In genomic region chr19:37559286-37560079, GRCm38 (mm10) we compare ENCODE assay signal across 7 mouse cellular contexts. TPM values are rescaled to one million over a fixed set of nuclear protein-coding genes. Genes with fewer than 3 reads are reported as not detected.
A peak's percentile ranks its signal among the peaks of the same experiment; 100 is the strongest.
DNase-seq lines count a peak whose midpoint lies in the region; ATAC-seq and TF ChIP-seq lines count a peak whose summit lies in the region.

No protein-coding gene starts in this region.

- no peak for TF ChIP-seq POLR2A in thymus, adult 2 months (IDR thresholded peaks at IDR 0.05; ENCODE audit: control insufficient read depth, extremely low read depth, insufficient read depth, low read length, poor library complexity)

- peak; percentile 64 to 70 for DNase-seq in B cell, adult 2 months
- peak; percentile 59 to 67 for DNase-seq in kidney, adult 8-10 months
- peak; percentile 70 for DNase-seq in thymus, adult 2 months
- DNase-seq in adrenal gland, postnatal 4 days (ENCODE audit: low spot score in 2 of 2), result no peak

- H3K27me3 ChIP-seq in E14TG2a.4 (ENCODE audit: insufficient read depth, low read length), result peaks cover 9% of the 10 kb centered on the region
- H3K27me3 ChIP-seq in megakaryocyte, embryonic 14.5 days (replicated peaks), result no peaks in the 10 kb centered on the region
- H3K27me3 ChIP-seq in thymus, adult 2 months (ENCODE audit: control insufficient read depth, insufficient read depth, low read length), result no peaks in the 10 kb centered on the region

- 18% methylated on average over 9 of the region's 9 CpGs for WGBS in thymus, adult 2 months

- H3K27ac ChIP-seq in thymus, adult 2 months (ENCODE audit: control insufficient read depth, insufficient read depth, low read length), result peak overlapping the region; percentile 75

- no peaks in the 10 kb centered on the region for H3K9me3 ChIP-seq in E14TG2a.4 (ENCODE audit: low read length)
- H3K9me3 ChIP-seq in megakaryocyte, embryonic 14.5 days, result no peaks in the 10 kb centered on the region

- H3K4me3 ChIP-seq in E14TG2a.4 (replicated peaks; ENCODE audit: low read length), result peak overlapping the region; percentile 11; the same call in 1 of the 2 replicates
- H3K4me3 ChIP-seq in megakaryocyte, embryonic 14.5 days (replicated peaks), result peak overlapping the region; percentile 90
- peak overlapping the region; percentile 31 for H3K4me3 ChIP-seq in thymus, adult 2 months (ENCODE audit: control insufficient read depth, insufficient read depth, low read length)

- 0 out of 2 replicates have a peak, but pooled peaks have one; percentile 41 for ATAC-seq in erythroblast, adult 5-6 weeks (replicated peaks; ENCODE audit: low FRiP score, poor library complexity, severe bottlenecking)

- TF ChIP-seq CTCF in E14TG2a.4 (conservative IDR thresholded peaks at IDR 0.05; ENCODE audit: low read length), result no peak; the same call in 1 of the 2 replicates
- no peak for TF ChIP-seq CTCF in thymus, adult 2 months (IDR thresholded peaks at IDR 0.05; ENCODE audit: borderline replicate concordance, control insufficient read depth, extremely low read depth, insufficient read depth, low read length, poor library complexity)

- peaks cover 25% of the 10 kb centered on the region for H3K4me1 ChIP-seq in E14TG2a.4 (replicated peaks; ENCODE audit: low read depth, low read length)
- H3K4me1 ChIP-seq in megakaryocyte, embryonic 14.5 days, result peaks cover 94% of the 10 kb centered on the region
- peaks cover 15% of the 10 kb centered on the region for H3K4me1 ChIP-seq in thymus, adult 2 months (replicated peaks; ENCODE audit: control insufficient read depth, insufficient read depth, low read length)

- H3K36me3 ChIP-seq in E14TG2a.4 (ENCODE audit: insufficient read depth, low read length), result no peaks in the 10 kb centered on the region
- H3K36me3 ChIP-seq in megakaryocyte, embryonic 14.5 days (replicated peaks; ENCODE audit: low read length), result peaks cover 31% of the 10 kb centered on the region
- H3K36me3 ChIP-seq in thymus, adult 2 months (ENCODE audit: control insufficient read depth, insufficient read depth, low read length), result no peaks in the 10 kb centered on the region

RNA-seq across cellular contexts. Expression of gene Exoc6, which starts 9.3 kb away (rescaled TPM):
- total RNA-seq in erythroblast, adult 5-6 weeks (2015; ENCODE audit: low replicate concordance), result 17.9 and 24.7 TPM in 2 replicates
- total RNA-seq in erythroblast, adult 5-6 weeks (2017; ENCODE audit: low replicate concordance), result 28.0 and 30.0 TPM in 2 replicates
- 6.6 and 14.1 TPM in 2 replicates for polyA plus RNA-seq in megakaryocyte, embryonic 14.5 days (2012; ENCODE audit: insufficient read depth, low replicate concordance)
- polyA plus RNA-seq in thymus, adult 2 months (2012; rRNA removed), result 6.7 and 8.7 TPM in 2 replicates
- total RNA-seq in adrenal gland, postnatal 4 days (2021), result 10 to 100 TPM; 21.3 to 22.3 TPM

Comparison
In these comparisons a context has a peak if more than half of its experiments do, and no peak if none do; other contexts are left out.
1. DNase-seq: peak in B cell, adult 2 months (2 of 2), kidney, adult 8-10 months (2 of 2) and thymus, adult 2 months (single experiment); none in adrenal gland, postnatal 4 days (0 of 2).
2. H3K4me3 ChIP-seq: peak in every context shown above with its lines; median percentile 90 in megakaryocyte, embryonic 14.5 days; 31 in thymus, adult 2 months; 11 in E14TG2a.4.